Mouse (Mus musculus): ENCODE data around the gene Pimreg.

GRCm38 (mm10) chr11:72002138-72002853 is 39.5 kb upstream of the Pimreg start:
- TF ChIP-seq POLR2A (IDR thresholded peaks at IDR 0.05; ENCODE audit: borderline replicate concordance, extremely low read depth, low read depth, low read length) = no peak
- peak; percentile 72 for TF ChIP-seq CTCF (IDR thresholded peaks at IDR 0.05; ENCODE audit: insufficient read depth, low read length)
